Mouse (Mus musculus) small intestine, adult 2 months (tissue): ENCODE measurements around the gene Bfsp2. TPM values are rescaled to one million over a fixed set of nuclear protein-coding genes. Genes with fewer than 3 reads are reported as not detected.

ENCODE experiments used
- H3K27ac ChIP-seq: fragments of 200-500 bp; 2 replicates; pipeline ENCODE4 v1.5.1; 2012; ENCODE audit warnings: low read depth, low read length, control low read depth, inconsistent platforms; ENCODE audit not compliant: insufficient read depth
- H3K27me3 ChIP-seq: fragments of 200-500 bp; 2 replicates; pipeline ENCODE4 v1.6.1; 2012; ENCODE audit warnings: mild to moderate bottlenecking, moderate library complexity, low read length, inconsistent platforms; ENCODE audit not compliant: control insufficient read depth, insufficient read depth
- H3K36me3 ChIP-seq: fragments of 200-500 bp; 2 replicates; pipeline ENCODE4 v1.6.1; 2012; ENCODE audit warnings: mild to moderate bottlenecking, low read length, control low read depth, inconsistent platforms; ENCODE audit not compliant: control insufficient read depth, insufficient read depth
- H3K4me1 ChIP-seq: fragments of 200-500 bp; 2 replicates; pipeline ENCODE4 v1.6.1; 2012; ENCODE audit warnings: low read length, inconsistent platforms, mixed read lengths; ENCODE audit not compliant: control insufficient read depth, insufficient read depth, insufficient read length
- H3K4me3 ChIP-seq: fragments of 200-500 bp; 2 replicates; pipeline ENCODE4 v1.5.1; 2012; ENCODE audit warnings: low read depth, mild to moderate bottlenecking, control low read depth, inconsistent platforms, low read length, moderate library complexity
- CTCF ChIP-seq: fragments of 200-500 bp; IDR thresholded peaks from 2 replicates; pipeline ENCODE4 v1.5.1; 2012; ENCODE audit warnings: low read depth, mild to moderate bottlenecking, control low read depth, inconsistent platforms, low read length, moderate library complexity, mixed read lengths; ENCODE audit not compliant: insufficient replicate concordance, insufficient read length; ENCODE audit errors: extremely low read depth
- POLR2A ChIP-seq: fragments of 200-500 bp; IDR thresholded peaks from 2 replicates; pipeline ENCODE4 v1.6.1; 2012; ENCODE audit warnings: low read depth, mild to moderate bottlenecking, control low read depth, inconsistent platforms, low read length, moderate library complexity
- WGBS: fragments of 180-500 bp; shearing (Covaris S2); methylation state at CpG from one replicate; pipeline ENCODE4 v1.1.7; 2018; 5-methylcytosine and 5-hydroxymethylcytosine counted together
- polyA plus RNA-seq: library from polyadenylated mRNA; depleted of rRNA; stranded (reverse); fragments of >200 nt; gene quantifications from 2 replicates; pipeline ENCODE4 v1.2.3, GENCODE M21; 2012; rRNA removed

Gene Bfsp2
- polyA plus RNA-seq, 1 experiment = 1.1 TPM

- Histone ChIP-seq H3K4me3 (no peak overlapping the region), H3K36me3 (no peaks in the 10 kb centered on the region), H3K27me3 (no peaks in the 10 kb centered on the region), H3K27ac (no peak overlapping the region), H3K4me1 (no peaks in the 10 kb centered on the region)
- TF ChIP-seq POLR2A = no peak
- no peak for TF ChIP-seq CTCF
- 87% methylated on average over 4 of the region's 4 CpGs for WGBS
Observed at GRCm38 (mm10) chr9:103380566-103380965, 99.7 kb downstream of the Bfsp2 start.

GRCm38 (mm10) chr9:103379199-103379598 is 101.0 kb downstream of the Bfsp2 start:
- Histone ChIP-seq H3K4me3 (no peak overlapping the region), H3K27me3 (no peaks in the 10 kb centered on the region), H3K4me1 (no peaks in the 10 kb centered on the region), H3K36me3 (no peaks in the 10 kb centered on the region), H3K27ac (no peak overlapping the region)
- TF ChIP-seq CTCF (no peak), POLR2A (no peak)
- WGBS = 70% methylated on average over 9 of the region's 9 CpGs

GRCm38 (mm10) chr9:103378686-103379085 is 101.5 kb downstream of the Bfsp2 start:
- TF ChIP-seq CTCF = no peak
- no peak for TF ChIP-seq POLR2A
- Histone ChIP-seq H3K27me3 (no peaks in the 10 kb centered on the region), H3K36me3 (no peaks in the 10 kb centered on the region), H3K4me1 (no peaks in the 10 kb centered on the region), H3K4me3 (no peak overlapping the region), H3K27ac (no peak overlapping the region)
- 77% methylated on average over 10 of the region's 10 CpGs for WGBS

- 65% methylated on average over 7 of the region's 7 CpGs for WGBS
- H3K27me3 ChIP-seq = no peaks in the 10 kb centered on the region
- H3K4me3 ChIP-seq = no peak overlapping the region
- no peak overlapping the region for H3K27ac ChIP-seq
- no peaks in the 10 kb centered on the region for H3K4me1 ChIP-seq
- no peaks in the 10 kb centered on the region for H3K36me3 ChIP-seq
- TF ChIP-seq POLR2A (no peak), CTCF (no peak)
Observed at GRCm38 (mm10) chr9:103376346-103377320, 103.6 kb downstream of the Bfsp2 start.

Other genes starting within 250 kb of the Bfsp2 start
- 17.3 and 19.6 TPM in 2 replicates for gene Trf, start 250.0 kb downstream of the Bfsp2 start, polyA plus RNA-seq
- gene 1300017J02Rik, start 175.3 kb downstream of the Bfsp2 start, polyA plus RNA-seq = 0.05 TPM in 1 of 2 replicates, not detected in the other
- gene Topbp1, start 175.2 kb downstream of the Bfsp2 start, polyA plus RNA-seq = 3.7 and 7.4 TPM in 2 replicates
- 24.4 and 60.1 TPM in 2 replicates for gene Cdv3, start 114.6 kb downstream of the Bfsp2 start, polyA plus RNA-seq